Mouse (Mus musculus): Measurements from ENCODE around the gene Itgb1bp2.

Itgb1bp2 gene

GRCm38 (mm10) chrX:101448886-101449475 is at the start of gene Itgb1bp2:
Gene Itgb1bp2 (plus strand): TSS chrX:101449088.
- DNase-seq (ENCODE audit: low spot score in 2 of 2), result no peak

- peak; percentile 66 to 70 for DNase-seq (ENCODE audit: low spot score in 2 of 2)
Measured at GRCm38 (mm10) chrX:101418946-101419724, 29.8 kb upstream of the Itgb1bp2 start.

GRCm38 (mm10) chrX:101419725-101420699 is 28.9 kb upstream of the Itgb1bp2 start:
- peak; percentile 92 to 94 for DNase-seq (ENCODE audit: low spot score in 2 of 2)

GRCm38 (mm10) chrX:101420700-101421095 is 28.2 kb upstream of the Itgb1bp2 start, which contains the start of gene Zmym3:
Gene Zmym3 (minus strand): TSS chrX:101420849.
- DNase-seq (ENCODE audit: low spot score in 2 of 2), result no peak

GRCm38 (mm10) chrX:101423462-101423861 is 25.4 kb upstream of the Itgb1bp2 start:
- no peak for DNase-seq (ENCODE audit: low spot score in 2 of 2)

GRCm38 (mm10) chrX:101427774-101428173 is 21.1 kb upstream of the Itgb1bp2 start:
- DNase-seq (ENCODE audit: low spot score in 2 of 2), result no peak

- no peak for DNase-seq (ENCODE audit: low spot score in 2 of 2)
Measured at GRCm38 (mm10) chrX:101428785-101429141, 20.1 kb upstream of the Itgb1bp2 start.

GRCm38 (mm10) chrX:101429142-101429949 is 19.5 kb upstream of the Itgb1bp2 start, which contains the start of gene Nono:
Gene Nono (plus strand): TSS chrX:101429318.
- DNase-seq (ENCODE audit: low spot score in 2 of 2), result peak; percentile 91 to 95

- DNase-seq (ENCODE audit: low spot score in 2 of 2), result no peak
Measured at GRCm38 (mm10) chrX:101429976-101430375, 18.9 kb upstream of the Itgb1bp2 start.

- no peak for DNase-seq (ENCODE audit: low spot score in 2 of 2)
Measured at GRCm38 (mm10) chrX:101451147-101451546, 2.3 kb downstream of the Itgb1bp2 start.

GRCm38 (mm10) chrX:101451591-101451990 is 2.7 kb downstream of the Itgb1bp2 start:
- no peak for DNase-seq (ENCODE audit: low spot score in 2 of 2)

GRCm38 (mm10) chrX:101472202-101472601 is 23.3 kb downstream of the Itgb1bp2 start:
- no peak for DNase-seq (ENCODE audit: low spot score in 2 of 2)

GRCm38 (mm10) chrX:101481604-101482350 is 32.9 kb downstream of the Itgb1bp2 start:
- no peak for DNase-seq (ENCODE audit: low spot score in 2 of 2)

- DNase-seq (ENCODE audit: low spot score in 2 of 2), result peak; percentile 64 to 66
Measured at GRCm38 (mm10) chrX:101486487-101487152, 37.7 kb downstream of the Itgb1bp2 start.
